Mouse (Mus musculus) gastrocnemius, adult 18-20 months (tissue): Measurements from ENCODE around the gene Zfp599. TPM values are rescaled to one million over a fixed set of nuclear protein-coding genes. Genes with fewer than 3 reads are reported as not detected.
"Not testable (repeated sequence)": the region's sequence is repeated elsewhere in the genome, so short reads cannot be mapped to it uniquely, and the experiment has no call there.

Experiments used
- DNase-seq: peaks from one replicate; pipeline ENCODE4 v3.0.0; 2021; ENCODE audit warnings: low spot score
- long read RNA-seq, 2 experiments: library from polyadenylated mRNA; stranded (forward); transcript quantifications; one replicate each; pipeline ENCODE4 v2.0.0; 2021
- total RNA-seq, 2 experiments: library from RNA; stranded (reverse); gene quantifications; 2 replicates each; pipeline ENCODE4 v1.2.3; 2021

Zfp599 gene
- not detected for total RNA-seq
- long read RNA-seq, experiment 1: 0 reads
- long read RNA-seq, experiment 2: 0 reads

GRCm38 (mm10) chr9:22259184-22260091, at the start of gene Zfp599:
Gene Zfp599, minus strand, starts transcription at chr9:22259895.
- peak; percentile 1 for DNase-seq

- DNase-seq: not testable (repeated sequence)
Measured at GRCm38 (mm10) chr9:22307920-22308262, 48.2 kb upstream of the Zfp599 start.

GRCm38 (mm10) chr9:22307156-22307919, 47.6 kb upstream of the Zfp599 start, which contains the start of gene Zfp810:
Gene Zfp810, minus strand, starts transcription at chr9:22307648.
- peak; percentile 76 for DNase-seq

GRCm38 (mm10) chr9:22306726-22307125, 47.0 kb upstream of the Zfp599 start:
- DNase-seq: no peak

- DNase-seq: no peak
Measured at GRCm38 (mm10) chr9:22302199-22302598, 42.5 kb upstream of the Zfp599 start.

- DNase-seq: no peak
Measured at GRCm38 (mm10) chr9:22278733-22279132, 19.0 kb upstream of the Zfp599 start.

GRCm38 (mm10) chr9:22268886-22269285, 9.2 kb upstream of the Zfp599 start:
- no peak for DNase-seq

- no peak for DNase-seq
Measured at GRCm38 (mm10) chr9:22262611-22263010, 2.9 kb upstream of the Zfp599 start.

GRCm38 (mm10) chr9:22261594-22261993, 1.9 kb upstream of the Zfp599 start:
- DNase-seq: no peak

- no peak for DNase-seq
Measured at GRCm38 (mm10) chr9:22260092-22260422, 362 bp upstream of the Zfp599 start.

GRCm38 (mm10) chr9:22258784-22259183, 911 bp downstream of the Zfp599 start:
- DNase-seq: no peak

GRCm38 (mm10) chr9:22256579-22256978, 3.1 kb downstream of the Zfp599 start:
- no peak for DNase-seq

- no peak for DNase-seq
Measured at GRCm38 (mm10) chr9:22244242-22244641, 15.5 kb downstream of the Zfp599 start.

GRCm38 (mm10) chr9:22240001-22240400, 19.7 kb downstream of the Zfp599 start:
- no peak for DNase-seq

GRCm38 (mm10) chr9:22230556-22230955, 29.1 kb downstream of the Zfp599 start:
- no peak for DNase-seq

- no peak for DNase-seq
Measured at GRCm38 (mm10) chr9:22230061-22230460, 29.6 kb downstream of the Zfp599 start.

- DNase-seq: no peak
Measured at GRCm38 (mm10) chr9:22229386-22230026, 30.2 kb downstream of the Zfp599 start.

GRCm38 (mm10) chr9:22226846-22227245, 32.8 kb downstream of the Zfp599 start:
- peak; percentile 5 for DNase-seq

- not testable (repeated sequence) for DNase-seq
Measured at GRCm38 (mm10) chr9:22226389-22226673, 33.4 kb downstream of the Zfp599 start.

GRCm38 (mm10) chr9:22225581-22226388, 33.9 kb downstream of the Zfp599 start, which contains the start of gene Zfp809:
Gene Zfp809, plus strand, starts transcription at chr9:22225714.
- DNase-seq: peak; percentile 100
